Mouse (Mus musculus): ENCODE data around the gene Zswim3. TPM values are rescaled to one million over a fixed set of nuclear protein-coding genes. Genes with fewer than 3 reads are reported as not detected.
"Not testable (repeated sequence)": the region's sequence is repeated elsewhere in the genome, so short reads cannot be mapped to it uniquely, and the experiment has no call there.

The Zswim3 gene
- polyA plus RNA-seq, 1 experiment from 2014 or later, result 5.3 TPM

- H3K4me3 ChIP-seq (ENCODE audit: low read depth, low read length), result no peak overlapping the region
- no peak overlapping the region for H3K9ac ChIP-seq (replicated peaks; ENCODE audit: low read depth)
- peak; percentile 61 for TF ChIP-seq CTCF (IDR thresholded peaks at IDR 0.05)
- no peak for TF ChIP-seq EP300 (IDR thresholded peaks at IDR 0.05)
- ATAC-seq, result no peak
- no peak overlapping the region for H3K4me2 ChIP-seq (replicated peaks; ENCODE audit: low read depth, low read length)
- no peak for DNase-seq (ENCODE audit: low spot score)
- 60% methylated on average over 3 of the region's 3 CpGs for WGBS
- no peaks in the 10 kb centered on the region for H3K4me1 ChIP-seq (ENCODE audit: insufficient read depth, low read depth, low read length)
- no peaks in the 10 kb centered on the region for H3K9me3 ChIP-seq (ENCODE audit: low read length)
- no peaks in the 10 kb centered on the region for H3K27me3 ChIP-seq (replicated peaks; ENCODE audit: insufficient read depth, low read length)
- H3K36me3 ChIP-seq (ENCODE audit: insufficient read depth, low read length), result no peaks in the 10 kb centered on the region
- H3K27ac ChIP-seq (ENCODE audit: low read length), result no peak overlapping the region
Observed at GRCm38 (mm10) chr2:164845782-164846181, 40.9 kb downstream of the Zswim3 start.

- WGBS, result 60% methylated on average over 8 of the region's 8 CpGs
- no peak overlapping the region for H3K4me2 ChIP-seq (replicated peaks; ENCODE audit: low read depth, low read length)
- H3K4me1 ChIP-seq (ENCODE audit: insufficient read depth, low read depth, low read length), result peaks cover 4% of the 10 kb centered on the region; the same call in 1 of the 2 replicates
- H3K9me3 ChIP-seq (ENCODE audit: low read length), result no peaks in the 10 kb centered on the region
- TF ChIP-seq CTCF (IDR thresholded peaks at IDR 0.05) (no peak), EP300 (IDR thresholded peaks at IDR 0.05) (no peak)
- no peak overlapping the region for H3K9ac ChIP-seq (replicated peaks; ENCODE audit: low read depth)
- H3K27ac ChIP-seq (ENCODE audit: low read length), result no peak overlapping the region
- H3K27me3 ChIP-seq (replicated peaks; ENCODE audit: insufficient read depth, low read length), result no peaks in the 10 kb centered on the region
- H3K4me3 ChIP-seq (ENCODE audit: low read depth, low read length), result no peak overlapping the region
- no peak for DNase-seq (ENCODE audit: low spot score)
- no peaks in the 10 kb centered on the region; the same call in 1 of the 2 replicates for H3K36me3 ChIP-seq (ENCODE audit: insufficient read depth, low read length)
- no peak for ATAC-seq
Observed at GRCm38 (mm10) chr2:164850061-164850460, 45.2 kb downstream of the Zswim3 start.

GRCm38 (mm10) chr2:164855572-164855971 lies 50.7 kb downstream of the Zswim3 start:
- 74% methylated on average over 5 of the region's 5 CpGs for WGBS
- not testable (repeated sequence) for H3K27me3 ChIP-seq (replicated peaks; ENCODE audit: insufficient read depth, low read length); H3K9ac ChIP-seq (replicated peaks; ENCODE audit: low read depth); H3K4me3 ChIP-seq (ENCODE audit: low read depth, low read length); H3K36me3 ChIP-seq (ENCODE audit: insufficient read depth, low read length); H3K9me3 ChIP-seq (ENCODE audit: low read length); H3K27ac ChIP-seq (ENCODE audit: low read length); ATAC-seq; DNase-seq (ENCODE audit: low spot score)
- Histone ChIP-seq H3K4me1 (ENCODE audit: insufficient read depth, low read depth, low read length) (peaks cover 17% of the 10 kb centered on the region), H3K4me2 (replicated peaks; ENCODE audit: low read depth, low read length) (peak overlapping the region; percentile 85; the same call in 1 of the 2 replicates)
- 0 out of 2 replicates have a peak, but pooled peaks have one; percentile 5 for TF ChIP-seq CTCF (IDR thresholded peaks at IDR 0.05)

GRCm38 (mm10) chr2:164856309-164857100 lies 51.6 kb downstream of the Zswim3 start:
- 2% methylated on average over 36 of the region's 42 CpGs for WGBS
- DNase-seq (ENCODE audit: low spot score) (no peak), ATAC-seq (0 out of 2 replicates have a peak, but pooled peaks have one; percentile 2)
- peak overlapping the region; percentile 48 for H3K4me3 ChIP-seq (ENCODE audit: low read depth, low read length)
- no peaks in the 10 kb centered on the region; the same call in 1 of the 2 replicates for H3K36me3 ChIP-seq (ENCODE audit: insufficient read depth, low read length)
- no peaks in the 10 kb centered on the region for H3K9me3 ChIP-seq (ENCODE audit: low read length)
- peak overlapping the region; percentile 35; the same call in 1 of the 2 replicates for H3K27ac ChIP-seq (ENCODE audit: low read length)
- no peaks in the 10 kb centered on the region for H3K27me3 ChIP-seq (replicated peaks; ENCODE audit: insufficient read depth, low read length)
- TF ChIP-seq CTCF (IDR thresholded peaks at IDR 0.05) (peak; percentile 25), EP300 (IDR thresholded peaks at IDR 0.05) (no peak)
- peaks cover 26% of the 10 kb centered on the region for H3K4me1 ChIP-seq (ENCODE audit: insufficient read depth, low read depth, low read length)
- H3K4me2 ChIP-seq (replicated peaks; ENCODE audit: low read depth, low read length), result peak overlapping the region; percentile 85
- peak overlapping the region; percentile 24; the same call in 1 of the 2 replicates for H3K9ac ChIP-seq (replicated peaks; ENCODE audit: low read depth)

GRCm38 (mm10) chr2:164857101-164857821 lies 52.4 kb downstream of the Zswim3 start, which contains the start of gene Pltp:
Pltp (minus strand) TSS chr2:164857711.
- Histone ChIP-seq H3K4me3 (ENCODE audit: low read depth, low read length) (peak within 1 kb of the TSS; percentile 48), H3K27me3 (replicated peaks; ENCODE audit: insufficient read depth, low read length) (no peaks in the 10 kb centered on the region), H3K36me3 (ENCODE audit: insufficient read depth, low read length) (no peaks in the 10 kb centered on the region), H3K4me1 (ENCODE audit: insufficient read depth, low read depth, low read length) (peaks cover 28% of the 10 kb centered on the region), H3K9ac (replicated peaks; ENCODE audit: low read depth) (peak within 1 kb of the TSS; percentile 24; the same call in 1 of the 2 replicates), H3K27ac (ENCODE audit: low read length) (peak within 1 kb of the TSS; percentile 35), H3K4me2 (replicated peaks; ENCODE audit: low read depth, low read length) (peak within 1 kb of the TSS; percentile 85), H3K9me3 (ENCODE audit: low read length) (no peaks in the 10 kb centered on the region)
- WGBS, result under 1% methylated on average over 44 of the region's 47 CpGs
- DNase-seq (ENCODE audit: low spot score) (peak; percentile 75), ATAC-seq (peak; percentile 66)
- no peak for TF ChIP-seq CTCF (IDR thresholded peaks at IDR 0.05)
- no peak for TF ChIP-seq EP300 (IDR thresholded peaks at IDR 0.05)
